Mouse (Mus musculus) CH12.LX (cell line): ENCODE results near the gene Col9a3. TPM values are rescaled to one million over a fixed set of nuclear protein-coding genes. Genes with fewer than 3 reads are reported as not detected.

ENCODE experiments used
- DNase-seq: peaks from one replicate; pipeline ENCODE4 v3.0.0-alpha.2; 2013; ENCODE audit errors: extremely low read depth
- H3K27ac ChIP-seq: 2 replicates; pipeline ENCODE4 v1.5.1; 2012; ENCODE audit warnings: low read depth, mild to moderate bottlenecking, control low read depth, moderate library complexity; ENCODE audit not compliant: insufficient read depth
- H3K27me3 ChIP-seq: replicated peaks from 2 replicates; pipeline ENCODE3; 2012; ENCODE audit warnings: inconsistent platforms
- H3K36me3 ChIP-seq, 2 experiments: replicated peaks in 1 of 2; 2 replicates each; pipeline versions ENCODE3 to v1.6.1; 2012; ENCODE audit warnings: inconsistent platforms in 1 of 2, low read length in 1 of 2, mild to moderate bottlenecking in 1 of 2, mixed read lengths in 1 of 2, moderate library complexity in 1 of 2; ENCODE audit not compliant: control insufficient read depth in 1 of 2, insufficient read depth in 1 of 2
- H3K4me1 ChIP-seq, 2 experiments: 2 replicates each; pipeline ENCODE4 v1.6.1; 2012; ENCODE audit warnings: inconsistent platforms in 1 of 2, moderate library complexity in 1 of 2; ENCODE audit not compliant: insufficient read depth in 2 of 2, control insufficient read depth in 1 of 2
- H3K4me2 ChIP-seq: 2 replicates; pipeline ENCODE4 v1.6.1; 2012; ENCODE audit warnings: low read depth, mild to moderate bottlenecking, control low read depth; ENCODE audit not compliant: poor library complexity, insufficient read depth, severe bottlenecking
- H3K4me3 ChIP-seq, 3 experiments: fragments of 150-350 bp in 1 of 3; sonication (generic) in 1 of 3; replicated peaks in 1 of 3; 2 replicates each; pipeline versions ENCODE3 to v1.5.1; 2011 to 2012; ENCODE audit warnings: low read depth in 2 of 3, low read length in 2 of 3, mild to moderate bottlenecking in 2 of 3, moderate library complexity in 2 of 3, control low read depth in 1 of 3, improper control_type of control experiment in 1 of 3, inconsistent platforms in 1 of 3, mixed read lengths in 1 of 3; ENCODE audit not compliant: poor library complexity in 1 of 3
- H3K79me2 ChIP-seq: replicated peaks from 2 replicates; pipeline ENCODE4 v1.6.1; 2012; ENCODE audit warnings: mild to moderate bottlenecking, moderate library complexity; ENCODE audit not compliant: control insufficient read depth, poor library complexity, insufficient read depth, severe bottlenecking; ENCODE audit errors: extremely low read depth
- H3K9ac ChIP-seq: 2 replicates; pipeline ENCODE4 v1.6.1; 2012; ENCODE audit warnings: low read depth, mild to moderate bottlenecking, control low read depth, moderate library complexity; ENCODE audit not compliant: insufficient read depth
- H3K9me3 ChIP-seq: replicated peaks from 2 replicates; pipeline ENCODE3; 2012; ENCODE audit warnings: low read length, inconsistent platforms, mixed read lengths
- BHLHE40 ChIP-seq: IDR thresholded peaks from 2 replicates; pipeline ENCODE4 v1.6.1; 2011; ENCODE audit warnings: mild to moderate bottlenecking, low read depth, low read length, improper control_type of control experiment
- CHD1 ChIP-seq: IDR thresholded peaks from 2 replicates; pipeline ENCODE4 v1.6.1; 2012; ENCODE audit warnings: low read depth, low read length, improper control_type of control experiment, inconsistent platforms
- E2F4 ChIP-seq: IDR thresholded peaks from 2 replicates; pipeline ENCODE4 v1.6.1; 2011; ENCODE audit warnings: low read depth, low read length, improper control_type of control experiment; ENCODE audit not compliant: insufficient replicate concordance
- EP300 ChIP-seq: IDR thresholded peaks from 2 replicates; pipeline ENCODE4 v1.6.1; 2011; ENCODE audit warnings: low read length, improper control_type of control experiment
- GABPA ChIP-seq: IDR thresholded peaks from 2 replicates; pipeline ENCODE4 v1.6.1; 2012; ENCODE audit warnings: low read depth, low read length, improper control_type of control experiment, inconsistent platforms; ENCODE audit not compliant: insufficient replicate concordance
- IRF4 ChIP-seq: IDR thresholded peaks from 2 replicates; pipeline ENCODE4 v1.6.1; 2014; ENCODE audit warnings: low read depth, mild to moderate bottlenecking, inconsistent platforms, low read length, improper control_type of control experiment
- JUN ChIP-seq: IDR thresholded peaks from 2 replicates; pipeline ENCODE4 v1.6.1; 2011; ENCODE audit warnings: low read depth, mild to moderate bottlenecking, low read length, improper control_type of control experiment, moderate library complexity; ENCODE audit not compliant: insufficient read depth
- JUND ChIP-seq: conservative IDR thresholded peaks from 2 replicates; pipeline ENCODE4 v1.6.1; 2011; ENCODE audit warnings: low read depth, low read length, improper control_type of control experiment
- MAX ChIP-seq: IDR thresholded peaks from 2 replicates; pipeline ENCODE4 v1.6.1; 2011; ENCODE audit warnings: low read length, improper control_type of control experiment
- MEF2A ChIP-seq: IDR thresholded peaks from 2 replicates; pipeline ENCODE4 v1.6.1; 2014; ENCODE audit warnings: low read depth, mild to moderate bottlenecking, inconsistent platforms, low read length, improper control_type of control experiment, borderline replicate concordance
- NRF1 ChIP-seq: IDR thresholded peaks from 2 replicates; pipeline ENCODE4 v1.6.1; 2014; ENCODE audit warnings: low read depth, mild to moderate bottlenecking, inconsistent platforms, low read length, improper control_type of control experiment, moderate library complexity
- PAX5 ChIP-seq: IDR thresholded peaks from 2 replicates; pipeline ENCODE4 v1.6.1; 2012; ENCODE audit warnings: low read length, inconsistent platforms, mixed read lengths
- POLR2A ChIP-seq: IDR thresholded peaks from 2 replicates; pipeline ENCODE4 v1.6.1; 2011; ENCODE audit warnings: low read depth, mild to moderate bottlenecking, improper control_type of control experiment, low read length
- RAD21 ChIP-seq: IDR thresholded peaks from 2 replicates; pipeline ENCODE4 v1.6.1; 2011; ENCODE audit warnings: low read depth, mild to moderate bottlenecking, low read length, improper control_type of control experiment, moderate library complexity
- RCOR1 ChIP-seq: conservative IDR thresholded peaks from 2 replicates; pipeline ENCODE4 v1.6.1; 2012; ENCODE audit warnings: low read depth, mild to moderate bottlenecking, inconsistent platforms, low read length, improper control_type of control experiment
- SIN3A ChIP-seq: IDR thresholded peaks from 2 replicates; pipeline ENCODE4 v1.6.1; 2012; ENCODE audit warnings: low read length, improper control_type of control experiment, inconsistent platforms
- TCF12 ChIP-seq: IDR thresholded peaks from 2 replicates; pipeline ENCODE4 v1.6.1; 2014; ENCODE audit warnings: low read depth, mild to moderate bottlenecking, inconsistent platforms, low read length, improper control_type of control experiment
- USF2 ChIP-seq: conservative IDR thresholded peaks from 2 replicates; pipeline ENCODE4 v1.6.1; 2011; ENCODE audit warnings: low read depth, low read length, improper control_type of control experiment
- ZC3H11A ChIP-seq: IDR thresholded peaks from 2 replicates; pipeline ENCODE4 v1.6.1; 2012; ENCODE audit warnings: low read depth, mild to moderate bottlenecking, inconsistent platforms, low read length, improper control_type of control experiment
- ZMIZ1 ChIP-seq: IDR thresholded peaks from 2 replicates; pipeline ENCODE4 v1.6.1; 2012; ENCODE audit warnings: low read depth, mild to moderate bottlenecking, inconsistent platforms, low read length, improper control_type of control experiment
- ZNF384 ChIP-seq: IDR thresholded peaks from 2 replicates; pipeline ENCODE4 v1.6.1; 2012; ENCODE audit warnings: low read depth, low read length, improper control_type of control experiment, inconsistent platforms
- dilution Hi-C: fragments of 300-500 bp; cut with MboI; formaldehyde crosslinking; loops from 2 replicates; pipeline ENCODE4 v1.14.3; 2020; ENCODE audit warnings: low sequenced_read_pairs; ENCODE audit not compliant: extremely low pct_unique_long_range_greater_than_20kb, extremely low pct_ligation_motif_present
- in situ Hi-C: fragments of 300-500 bp; cut with MboI; formaldehyde crosslinking; loops from 3 replicates; pipeline ENCODE4 v1.14.3; 2019; ENCODE audit warnings: low sequenced_read_pairs, low pct_ligation_motif_present, low pct_unique_long_range_greater_than_20kb, mixed read lengths
- polyA plus RNA-seq: library from polyadenylated mRNA; unstranded; fragments of >175 nt; gene quantifications from 2 replicates; pipeline ENCODE4 v1.2.1, GENCODE M21; 2012; ENCODE audit warnings: low read depth; ENCODE audit not compliant: insufficient read length
- total RNA-seq, 2 experiments: library from RNA; depleted of rRNA; stranded (reverse); fragments of 300-350 nt in 1 of 2; fragments of >200 nt in 1 of 2; gene quantifications; 2 replicates each; pipeline ENCODE4 v1.2.3; 2012 to 2014

The Col9a3 gene
- total and polyA plus RNA-seq, 3 experiments, result 0.56 to 1.9 (median 0.87) TPM

DNA sequence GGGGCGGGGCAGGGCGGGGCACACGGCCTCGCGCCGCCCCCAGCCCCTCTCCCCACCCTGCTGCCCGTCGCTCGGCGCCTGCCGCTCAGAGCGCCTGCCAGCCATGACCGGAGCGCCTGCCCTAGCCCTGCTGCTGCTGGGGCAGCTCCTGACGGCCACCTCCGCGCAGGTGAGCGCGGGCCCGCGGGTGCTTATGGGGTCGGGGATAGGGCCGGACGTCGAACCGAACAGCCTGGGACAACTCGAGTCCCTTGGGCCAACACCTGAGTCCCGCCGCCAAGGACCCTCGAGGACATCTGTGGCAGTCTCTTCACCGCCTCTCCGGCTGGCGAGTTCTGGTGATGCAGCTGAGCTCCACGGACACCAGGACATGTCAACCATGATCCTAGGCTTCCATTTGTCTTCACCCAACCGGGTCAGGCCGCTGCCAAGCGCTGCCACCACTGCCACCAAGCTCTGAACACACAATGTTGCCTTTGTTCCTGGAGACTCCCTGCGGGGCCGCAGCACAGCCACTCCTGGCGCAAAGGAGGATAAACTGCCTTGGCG, 641 bp downstream of the Col9a3 start:
- H3K4me3 ChIP-seq, result no peak overlapping the region
- no peak overlapping the region for H3K9ac ChIP-seq
- no peak overlapping the region for H3K27ac ChIP-seq
- DNase-seq, result no peak
- H3K79me2 ChIP-seq, result no peaks in the 10 kb centered on the region
- no peak overlapping the region for H3K4me2 ChIP-seq
- in situ Hi-C loops, result no loop called here
- no peaks in the 10 kb centered on the region for H3K27me3 ChIP-seq
- H3K36me3 ChIP-seq, result peaks cover 32 to 73% of the 10 kb centered on the region in 2 experiments
- H3K4me1 ChIP-seq, result no peaks in the 10 kb centered on the region
- H3K9me3 ChIP-seq, result no peaks in the 10 kb centered on the region
- TF ChIP-seq NRF1 (no peak), CHD1 (no peak), USF2 (no peak), POLR2A (no peak), JUND (no peak), MEF2A (no peak), RAD21 (no peak), GABPA (no peak), IRF4 (no peak)
- dilution Hi-C loops, result no loop called here

DNA sequence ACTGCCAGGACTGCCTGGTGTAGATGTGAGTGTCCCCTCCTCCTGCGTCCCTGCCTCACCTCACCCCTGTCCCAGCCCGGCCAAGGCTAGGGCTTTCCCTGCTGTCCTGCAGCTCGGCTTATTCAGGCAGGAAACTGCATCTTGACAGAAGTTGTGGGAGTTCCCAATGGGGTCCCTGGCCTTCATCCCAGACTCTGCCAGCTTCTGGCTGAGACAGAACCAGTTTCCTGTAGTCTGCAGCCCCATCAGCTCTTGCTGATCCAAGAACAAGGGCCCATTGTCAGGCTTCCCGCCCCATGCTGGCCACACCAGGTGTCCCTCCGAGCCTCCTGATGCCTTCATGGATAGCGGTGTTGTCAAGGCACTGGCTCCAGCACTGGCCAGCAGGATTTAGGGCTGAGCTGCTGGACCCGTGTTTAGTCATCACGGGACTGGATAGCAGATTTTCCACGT, 3.0 kb downstream of the Col9a3 start:
- Histone ChIP-seq H3K4me2 (no peak overlapping the region), H3K27me3 (no peaks in the 10 kb centered on the region), H3K4me1 (peaks cover 2 to 3% of the 10 kb centered on the region in 2 experiments; a peak in 1 of 4 replicates), H3K4me3 (no peak overlapping the region), H3K27ac (no peak overlapping the region), H3K9ac (no peak overlapping the region), H3K79me2 (no peaks in the 10 kb centered on the region), H3K36me3 (peaks cover 12 to 73% of the 10 kb centered on the region in 2 experiments), H3K9me3 (no peaks in the 10 kb centered on the region)
- dilution Hi-C loops, result no loop called here
- DNase-seq, result no peak
- in situ Hi-C loops, result no loop called here
- TF ChIP-seq E2F4 (no peak), SIN3A (no peak), GABPA (no peak), MAX (no peak), JUND (no peak), ZMIZ1 (no peak), RCOR1 (no peak), MEF2A (no peak), EP300 (no peak), PAX5 (no peak), TCF12 (no peak), CHD1 (no peak), ZNF384 (no peak), IRF4 (no peak), RAD21 (no peak), BHLHE40 (no peak), JUN (no peak), ZC3H11A (no peak), USF2 (no peak)
